Mouse (Mus musculus) C3H10T1/2 (cell line): Measurements from ENCODE around the gene Mesp2. TPM values are rescaled to one million over a fixed set of nuclear protein-coding genes. Genes with fewer than 3 reads are reported as not detected.

ENCODE experiments used
- polyA plus RNA-seq, 2 experiments: library from polyadenylated mRNA; unstranded; fragments of >200 nt; fragmentation: generic; extraction: Trizol; gene quantifications; one replicate each; pipeline ENCODE4 v1.2.1; 2012; ENCODE audit warnings: missing spikeins in 2 of 2

Mesp2 gene
- under 1 TPM; 0.02 TPM for polyA plus RNA-seq

DNA sequence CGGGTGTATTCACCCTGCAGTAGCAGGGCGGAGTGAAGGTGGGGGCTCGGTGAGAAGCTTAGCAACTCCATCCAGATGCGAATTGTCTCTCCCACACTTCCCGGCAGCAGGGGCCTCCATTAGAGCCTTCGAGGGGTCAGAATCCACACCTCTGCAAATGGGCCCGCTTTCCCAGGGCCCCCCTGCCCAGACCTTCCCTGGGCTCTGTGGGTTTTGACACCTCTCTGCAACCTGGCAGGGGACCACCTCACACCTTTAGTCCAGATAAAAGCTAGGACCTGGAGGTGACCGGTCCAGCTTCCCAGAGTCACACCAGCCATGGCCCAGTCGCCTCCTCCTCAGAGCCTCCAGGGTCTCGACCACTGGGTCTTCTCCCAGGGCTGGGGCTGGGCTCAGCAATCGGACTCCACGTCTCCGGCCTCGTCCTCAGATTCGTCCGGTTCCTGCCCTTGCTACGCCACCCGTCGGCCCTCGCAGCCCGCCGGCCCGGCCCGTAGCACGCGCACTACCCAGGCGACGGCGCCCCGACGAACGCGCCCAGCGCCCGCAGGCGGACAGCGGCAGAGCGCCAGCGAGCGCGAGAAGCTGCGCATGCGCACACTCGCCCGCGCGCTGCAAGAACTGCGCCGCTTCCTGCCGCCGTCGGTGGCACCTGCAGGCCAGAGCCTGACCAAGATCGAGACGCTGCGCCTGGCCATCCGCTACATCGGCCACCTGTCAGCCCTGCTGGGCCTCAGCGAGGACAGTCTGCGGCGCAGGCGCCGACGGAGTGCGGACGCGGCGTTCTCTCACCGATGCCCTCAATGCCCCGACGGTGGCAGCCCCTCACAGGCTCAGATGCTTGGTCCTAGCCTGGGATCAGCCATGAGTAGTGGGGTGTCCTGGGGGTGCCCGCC, at the start of gene Mesp2:
Gene Mesp2 (plus strand): TSS at position 117 of the 896 bp plus-strand sequence.

DNA sequence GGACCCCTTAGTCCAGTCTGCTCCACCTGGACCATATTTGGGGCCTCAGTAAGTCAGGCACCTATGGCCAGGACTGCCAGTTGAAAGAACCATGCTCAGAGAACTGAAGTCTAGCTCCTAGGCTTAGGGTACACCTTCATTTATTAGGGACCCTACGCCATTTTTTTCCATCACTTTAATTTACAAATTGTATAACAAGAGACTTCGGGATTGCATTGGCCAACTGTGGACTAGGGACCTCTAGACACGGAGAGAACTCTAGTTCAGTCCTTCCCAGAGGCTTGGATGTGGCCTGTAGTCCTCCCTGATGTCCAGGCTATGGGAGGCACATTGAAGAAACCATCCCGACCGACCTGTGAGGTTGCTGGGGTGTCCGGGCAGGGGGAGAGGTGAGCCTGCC, 16.8 kb upstream of the Mesp2 start, which contains the start of gene Mesp1:
Gene Mesp1 (minus strand): TSS at position 101 of the 400 bp plus-strand sequence.

DNA sequence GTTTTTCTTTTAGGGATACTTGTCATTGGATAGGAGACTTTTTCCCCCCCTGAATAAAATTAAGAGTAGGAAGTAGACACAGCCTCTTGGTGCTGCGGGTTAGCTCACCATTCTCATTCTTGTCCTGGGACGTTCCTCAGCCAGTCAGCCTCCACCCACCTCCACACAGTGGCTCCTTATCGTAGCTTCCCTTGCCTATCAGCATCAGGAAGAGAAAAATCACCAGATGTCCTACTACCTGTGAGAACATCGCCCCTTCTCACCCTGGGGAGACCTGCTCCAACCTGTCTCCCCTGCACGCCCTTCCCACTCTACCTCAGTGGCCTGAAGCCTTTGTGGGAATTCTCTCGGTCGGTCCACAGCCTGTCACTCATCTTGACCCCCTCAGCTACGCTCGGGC, 50.3 kb downstream of the Mesp2 start, which contains the start of gene Anpep:
Gene Anpep (minus strand): TSS at position 249 of the 400 bp plus-strand sequence.

Other genes starting within 250 kb of the Mesp2 start
- gene Rhcg, start 193.1 kb upstream of the Mesp2 start, polyA plus RNA-seq: under 1 TPM; 0.02 to 0.05 TPM
- gene Ticrr, start 150.5 kb upstream of the Mesp2 start, polyA plus RNA-seq: 1 to 10 TPM; 1.6 to 2.7 TPM
- 1 to 10 TPM; 1.3 to 7.0 TPM for gene Kif7, start 95.0 kb upstream of the Mesp2 start, polyA plus RNA-seq
- gene Plin1, start 77.8 kb upstream of the Mesp2 start, polyA plus RNA-seq: not detected
- gene Pex11a, start 67.6 kb upstream of the Mesp2 start, polyA plus RNA-seq: 1 to 10 TPM in 1 of 2 experiments, under 1 TPM in 1; 0.47 to 5.5 TPM
- under 1 TPM; 0.01 to 0.33 TPM for gene Wdr93, start 67.6 kb upstream of the Mesp2 start, polyA plus RNA-seq
- under 1 TPM in 1 of 2 experiments, not detected in 1; 0.12 TPM for gene Mesp1, start 16.9 kb upstream of the Mesp2 start, polyA plus RNA-seq
- 100 to 1,000 TPM in 1 of 2 experiments, 1 to 10 TPM in 1; 7.7 to 268 TPM for gene Anpep, start 50.3 kb downstream of the Mesp2 start, polyA plus RNA-seq
- gene Ap3s2, start 109.9 kb downstream of the Mesp2 start, polyA plus RNA-seq: 10 to 100 TPM in 1 of 2 experiments, 1 to 10 TPM in 1; 9.4 to 19.4 TPM
- 10 to 100 TPM; 41.2 to 52.3 TPM for gene Arpin, start 124.6 kb downstream of the Mesp2 start, polyA plus RNA-seq
- 1 to 10 TPM; 2.2 to 8.9 TPM for gene Zfp710, start 214.1 kb downstream of the Mesp2 start, polyA plus RNA-seq